Mouse (Mus musculus) heart, embryonic 14.5 days (tissue): ENCODE results near the gene Scai. TPM values are rescaled to one million over a fixed set of nuclear protein-coding genes. Genes with fewer than 3 reads are reported as not detected.
"Not testable (repeated sequence)": the region's sequence is repeated elsewhere in the genome, so short reads cannot be mapped to it uniquely, and the experiment has no call there.

Source experiments
- ATAC-seq: fragments of 200-750 bp; cut with Nextera tagmentation; 2 replicates; pipeline ENCODE4 v1.8.0; 2017; ENCODE audit warnings: low read depth, moderate TSS enrichment; ENCODE audit not compliant: insufficient number of reproducible peaks, insufficient read depth, low FRiP score
- H3K27ac ChIP-seq, 2 experiments: fragments of 200-500 bp in 1 of 2; fragments of 300-500 bp in 1 of 2; sonication (generic) in 1 of 2; replicated peaks in 1 of 2; 2 replicates each; pipeline ENCODE4 v1.5.1; 2012 to 2014; ENCODE audit warnings: low read depth in 2 of 2, low read length in 2 of 2, control low read depth in 1 of 2, mild to moderate bottlenecking in 1 of 2, mixed read lengths in 1 of 2; ENCODE audit not compliant: control insufficient read depth in 1 of 2, insufficient read depth in 1 of 2
- H3K27me3 ChIP-seq: fragments of 300-500 bp; sonication (generic); 2 replicates; pipeline ENCODE4 v1.6.1; 2014; ENCODE audit warnings: mild to moderate bottlenecking, low read length, control low read depth; ENCODE audit not compliant: control insufficient read depth, insufficient read depth
- H3K36me3 ChIP-seq: fragments of 300-500 bp; sonication (generic); 2 replicates; pipeline ENCODE4 v1.6.1; 2014; ENCODE audit warnings: mild to moderate bottlenecking, control low read depth, low read length, mixed read lengths; ENCODE audit not compliant: control insufficient read depth, insufficient read depth
- H3K4me1 ChIP-seq, 2 experiments: fragments of 200-500 bp in 1 of 2; fragments of 300-500 bp in 1 of 2; sonication (generic) in 1 of 2; 2 replicates each; pipeline ENCODE4 v1.6.1; 2012 to 2014; ENCODE audit warnings: low read length in 2 of 2, control low read depth in 1 of 2, mixed read lengths in 1 of 2; ENCODE audit not compliant: control insufficient read depth in 2 of 2, insufficient read depth in 2 of 2
- H3K4me2 ChIP-seq: fragments of 300-500 bp; sonication (generic); 2 replicates; pipeline ENCODE4 v1.6.1; 2014; ENCODE audit warnings: mild to moderate bottlenecking, low read length
- H3K4me3 ChIP-seq, 2 experiments: fragments of 200-500 bp in 1 of 2; fragments of 300-500 bp in 1 of 2; sonication (generic) in 1 of 2; 2 replicates each; pipeline ENCODE4 v1.5.1; 2012 to 2014; ENCODE audit warnings: low read length in 2 of 2, mild to moderate bottlenecking in 2 of 2, control low read depth in 1 of 2, low read depth in 1 of 2, moderate library complexity in 1 of 2; ENCODE audit not compliant: control insufficient read depth in 1 of 2, insufficient read depth in 1 of 2
- H3K9ac ChIP-seq: fragments of 300-500 bp; sonication (generic); 2 replicates; pipeline ENCODE4 v1.6.1; 2014; ENCODE audit warnings: mild to moderate bottlenecking, low read length
- H3K9me3 ChIP-seq: fragments of 300-500 bp; sonication (generic); 2 replicates; pipeline ENCODE4 v1.6.1; 2016; ENCODE audit warnings: low read length, control low read depth; ENCODE audit not compliant: control insufficient read depth
- WGBS: fragments of 180-500 bp; shearing (Covaris S2); extraction: QIAGEN DNeasy Blood & Tissue Kit; methylation state at CpG from one replicate; pipeline ENCODE4 v1.1.7; 2014; 5-methylcytosine and 5-hydroxymethylcytosine counted together
- polyA plus RNA-seq: library from polyadenylated mRNA; unstranded; fragments of >200 nt; fragmentation: Nextera tagmentation; extraction: Ambion mirVana; gene quantifications from 2 replicates; pipeline ENCODE4 v1.2.1, GENCODE M21; 2014

Scai gene
- polyA plus RNA-seq, 1 experiment from 2014 or later = 6.7 TPM

GRCm38 (mm10) chr2:39129526-39130326, 60.8 kb downstream of the Scai start:
- H3K4me1 ChIP-seq = no peaks in the 10 kb centered on the region
- H3K27ac ChIP-seq = no peak overlapping the region
- H3K9me3 ChIP-seq = 0 out of 2 replicates have a peak, but pooled peaks cover under 1% of the 10 kb centered on the region
- no peak overlapping the region for H3K9ac ChIP-seq
- WGBS = 85% methylated on average over 3 of the region's 3 CpGs
- H3K27me3 ChIP-seq = no peaks in the 10 kb centered on the region
- no peak overlapping the region for H3K4me2 ChIP-seq
- no peak overlapping the region for H3K4me3 ChIP-seq
- no peaks in the 10 kb centered on the region for H3K36me3 ChIP-seq
- no peak for ATAC-seq

- no peaks in the 10 kb centered on the region for H3K4me1 ChIP-seq
- no peak for ATAC-seq
- H3K4me3 ChIP-seq = no peak overlapping the region
- no peak overlapping the region for H3K4me2 ChIP-seq
- WGBS = 84% methylated on average over 5 of the region's 5 CpGs
- H3K9me3 ChIP-seq = no peaks in the 10 kb centered on the region
- H3K27ac ChIP-seq = no peak overlapping the region
- H3K36me3 ChIP-seq = peaks cover 33% of the 10 kb centered on the region
- H3K9ac ChIP-seq = no peak overlapping the region
- H3K27me3 ChIP-seq = no peaks in the 10 kb centered on the region
These were observed 66.4 kb downstream of the Scai start for GRCm38 (mm10) chr2:39124167-39124566.

- Histone ChIP-seq H3K27ac (no peak overlapping the region), H3K9ac (no peak overlapping the region), H3K4me1 (no peaks in the 10 kb centered on the region), H3K27me3 (no peaks in the 10 kb centered on the region), H3K36me3 (peaks cover 52% of the 10 kb centered on the region), H3K4me2 (no peak overlapping the region), H3K9me3 (no peaks in the 10 kb centered on the region), H3K4me3 (no peak overlapping the region)
- ATAC-seq = no peak
- WGBS = 78% methylated on average over 5 of the region's 5 CpGs
These were observed 69.4 kb downstream of the Scai start for GRCm38 (mm10) chr2:39121137-39121536.

GRCm38 (mm10) chr2:39116583-39116982, 74.0 kb downstream of the Scai start:
- WGBS = 87% methylated on average over 2 of the region's 2 CpGs
- Histone ChIP-seq H3K4me1 (no peaks in the 10 kb centered on the region), H3K9me3 (no peaks in the 10 kb centered on the region), H3K4me2 (no peak overlapping the region), H3K4me3 (no peak overlapping the region), H3K27ac (no peak overlapping the region), H3K9ac (no peak overlapping the region), H3K27me3 (no peaks in the 10 kb centered on the region), H3K36me3 (peaks cover 46% of the 10 kb centered on the region)
- no peak for ATAC-seq

GRCm38 (mm10) chr2:39114093-39114492, 76.4 kb downstream of the Scai start:
- Histone ChIP-seq H3K4me2 (no peak overlapping the region), H3K36me3 (peaks cover 28% of the 10 kb centered on the region), H3K4me3 (no peak overlapping the region), H3K9ac (no peak overlapping the region), H3K27ac (no peak overlapping the region), H3K4me1 (no peaks in the 10 kb centered on the region), H3K9me3 (no peaks in the 10 kb centered on the region), H3K27me3 (no peaks in the 10 kb centered on the region)
- no peak for ATAC-seq
- WGBS = 87% methylated on average over 7 of the region's 7 CpGs

- Histone ChIP-seq H3K4me3 (no peak overlapping the region), H3K4me2 (no peak overlapping the region), H3K9ac (no peak overlapping the region), H3K27me3 (no peaks in the 10 kb centered on the region), H3K36me3 (peaks cover 27% of the 10 kb centered on the region; the same call in 1 of the 2 replicates), H3K9me3 (no peaks in the 10 kb centered on the region), H3K27ac (no peak overlapping the region), H3K4me1 (no peaks in the 10 kb centered on the region)
- ATAC-seq = no peak
These were observed 80.0 kb downstream of the Scai start for GRCm38 (mm10) chr2:39110514-39110913.

- ATAC-seq = not testable (repeated sequence)
These were observed 80.8 kb downstream of the Scai start for GRCm38 (mm10) chr2:39109712-39110111.

GRCm38 (mm10) chr2:39099951-39100350, 90.6 kb downstream of the Scai start:
- H3K36me3 ChIP-seq = peaks cover 38% of the 10 kb centered on the region
- H3K9ac ChIP-seq, H3K9me3 ChIP-seq, H3K27me3 ChIP-seq, H3K4me3 ChIP-seq, H3K27ac ChIP-seq, ATAC-seq, H3K4me1 ChIP-seq, H3K4me2 ChIP-seq: not testable (repeated sequence)
- 94% methylated on average over 1 of the region's 1 CpGs for WGBS

More at GRCm38 (mm10) chr2:39109712-39110111, 80.8 kb downstream of the Scai start:
- not testable (repeated sequence) for H3K9ac ChIP-seq, H3K4me1 ChIP-seq, H3K4me2 ChIP-seq, H3K27ac ChIP-seq, H3K9me3 ChIP-seq, H3K4me3 ChIP-seq, H3K27me3 ChIP-seq
- H3K36me3 ChIP-seq = peaks cover 35% of the 10 kb centered on the region; the same call in 1 of the 2 replicates
